Mouse (Mus musculus) liver, embryonic 14.5 days (tissue): Measurements from ENCODE around the gene Ces1f. TPM values are rescaled to one million over a fixed set of nuclear protein-coding genes. Genes with fewer than 3 reads are reported as not detected.

Experiments used
- ATAC-seq: fragments of 200-750 bp; cut with Nextera tagmentation; 2 replicates; pipeline ENCODE4 v1.8.0; 2017; ENCODE audit warnings: moderate number of reproducible peaks, mild to moderate bottlenecking, moderate library complexity; ENCODE audit not compliant: insufficient read depth
- DNase-seq, 3 experiments: peaks; one replicate each; pipeline ENCODE4 v3.0.0-alpha.2; 2012 to 2013; ENCODE audit warnings: low read depth in 3 of 3, low spot score in 3 of 3
- H3K27ac ChIP-seq: fragments of 300-500 bp; sonication (generic); 2 replicates; pipeline ENCODE4 v1.5.1; 2014; ENCODE audit warnings: moderate library complexity, mild to moderate bottlenecking, control low read depth, inconsistent platforms
- H3K27me3 ChIP-seq: fragments of 300-500 bp; sonication (generic); 2 replicates; pipeline ENCODE4 v1.6.1; 2014; ENCODE audit warnings: mild to moderate bottlenecking, low read length, moderate library complexity; ENCODE audit not compliant: control insufficient read depth, insufficient read depth
- H3K36me3 ChIP-seq: fragments of 300-500 bp; sonication (generic); replicated peaks from 2 replicates; pipeline ENCODE4 v1.6.1; 2014; ENCODE audit warnings: low read depth; ENCODE audit not compliant: control insufficient read depth, insufficient read depth
- H3K4me1 ChIP-seq, 2 experiments: fragments of 200-500 bp in 1 of 2; fragments of 300-500 bp in 1 of 2; sonication (generic) in 1 of 2; replicated peaks; 2 replicates each; pipeline ENCODE4 v1.6.1; 2012 to 2014; ENCODE audit warnings: antibody characterized with exemption in 1 of 2, inconsistent platforms in 1 of 2, low read length in 1 of 2; ENCODE audit not compliant: control insufficient read depth in 2 of 2, insufficient read depth in 2 of 2
- H3K4me2 ChIP-seq: fragments of 300-500 bp; sonication (generic); 2 replicates; pipeline ENCODE4 v1.6.1; 2014; ENCODE audit warnings: low read depth, mild to moderate bottlenecking, control low read depth, moderate library complexity
- H3K4me3 ChIP-seq, 2 experiments: fragments of 200-500 bp in 1 of 2; fragments of 300-500 bp in 1 of 2; sonication (generic) in 1 of 2; 2 replicates each; pipeline ENCODE4 v1.5.1; 2012 to 2014; ENCODE audit warnings: low read depth in 2 of 2, low read length in 2 of 2, mild to moderate bottlenecking in 2 of 2, control low read depth in 1 of 2, inconsistent platforms in 1 of 2, moderate library complexity in 1 of 2; ENCODE audit not compliant: insufficient read depth in 1 of 2
- H3K9ac ChIP-seq: fragments of 300-500 bp; sonication (generic); replicated peaks from 2 replicates; pipeline ENCODE4 v1.6.1; 2014; ENCODE audit warnings: mild to moderate bottlenecking, control low read depth, moderate library complexity
- H3K9me3 ChIP-seq: fragments of 300-500 bp; sonication (generic); 2 replicates; pipeline ENCODE4 v1.6.1; 2016; ENCODE audit warnings: low read length, mixed read lengths; ENCODE audit not compliant: control insufficient read depth
- CTCF ChIP-seq: IDR thresholded peaks from 2 replicates; pipeline ENCODE4 v1.5.1; 2016; ENCODE audit warnings: antibody characterized with exemption, low read depth, control low read depth
- EP300 ChIP-seq: IDR thresholded peaks from 2 replicates; pipeline ENCODE4 v1.6.1; 2016; ENCODE audit warnings: antibody characterized with exemption, low read depth
- WGBS: fragments of 180-500 bp; shearing (Covaris S2); extraction: QIAGEN DNeasy Blood & Tissue Kit; methylation state at CpG from one replicate; pipeline ENCODE4 v1.1.7; 2014; ENCODE audit not compliant: insufficient replicate concordance; 5-methylcytosine and 5-hydroxymethylcytosine counted together
- polyA plus RNA-seq, 2 experiments: library from polyadenylated mRNA; depleted of rRNA in 1 of 2; stranded (reverse) in 1 of 2; unstranded in 1 of 2; fragments of >200 nt; fragmentation: Nextera tagmentation in 1 of 2; extraction: Ambion mirVana in 1 of 2; gene quantifications; 2 replicates each; pipeline versions ENCODE4 v1.2.1 to v1.2.3; 2012 to 2014

Gene Ces1f
- 0.11 and 0.18 TPM in 2 replicates for polyA plus RNA-seq (2012; rRNA removed)
- polyA plus RNA-seq (2014; fragmentation: Nextera tagmentation; extraction: Ambion mirVana), result 0.38 and 0.45 TPM in 2 replicates

DNA sequence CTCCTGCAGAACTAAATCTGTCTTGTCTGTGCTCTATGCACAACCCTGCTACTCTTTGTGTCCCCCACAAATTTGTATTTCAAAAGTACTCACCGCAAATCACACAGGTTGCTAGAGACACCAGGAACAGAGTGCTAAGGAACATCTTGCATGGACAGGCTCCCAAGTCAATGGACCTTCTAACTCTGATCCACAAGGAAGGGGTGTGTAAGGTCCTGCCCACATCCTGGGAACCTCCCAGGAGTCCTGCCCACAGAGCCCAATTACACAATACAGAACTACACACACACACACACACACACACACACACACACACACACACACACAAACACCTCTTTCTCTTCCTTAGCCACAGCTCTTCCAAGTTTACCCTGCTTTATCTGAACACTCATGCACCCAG lies at the start of gene Ces1f:
Ces1f (minus strand) TSS at position 192 of the 400 bp plus-strand sequence.
- no peaks in the 10 kb centered on the region for H3K27me3 ChIP-seq
- no peaks in the 10 kb centered on the region for H3K4me1 ChIP-seq
- ATAC-seq, result no peak
- H3K36me3 ChIP-seq, result no peaks in the 10 kb centered on the region
- H3K9me3 ChIP-seq, result no peaks in the 10 kb centered on the region
- H3K9ac ChIP-seq, result no peak within 1 kb of the TSS
- 85% methylated on average over 1 of the region's 1 CpGs for WGBS
- no peak within 1 kb of the TSS for H3K4me3 ChIP-seq
- no peak for DNase-seq
- H3K4me2 ChIP-seq, result no peak within 1 kb of the TSS
- TF ChIP-seq CTCF (no peak), EP300 (no peak)
- H3K27ac ChIP-seq, result no peak within 1 kb of the TSS

DNA sequence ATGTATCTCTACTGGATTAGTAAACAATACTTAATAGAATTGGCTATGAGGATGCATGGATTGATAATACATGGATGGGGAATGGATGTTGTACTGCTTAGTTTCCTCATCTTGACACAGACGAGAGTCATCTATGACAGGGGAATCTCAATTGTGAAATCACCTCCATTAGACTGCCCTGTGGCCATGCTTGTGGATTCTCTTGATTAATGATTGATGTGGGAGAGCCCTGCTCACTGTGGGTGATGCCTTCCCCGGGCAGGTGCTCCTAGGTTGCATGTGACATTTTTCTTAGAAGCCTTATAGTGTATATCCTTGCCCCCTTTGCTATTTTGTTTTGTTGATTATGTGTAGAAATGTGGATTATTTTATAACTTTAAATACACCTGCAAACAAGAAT lies 45.6 kb upstream of the Ces1f start:
- Histone ChIP-seq H3K27me3 (no peaks in the 10 kb centered on the region), H3K9ac (no peak overlapping the region), H3K36me3 (no peaks in the 10 kb centered on the region), H3K9me3 (no peaks in the 10 kb centered on the region), H3K4me1 (no peaks in the 10 kb centered on the region; a peak in 1 of 4 replicates), H3K4me2 (no peak overlapping the region), H3K4me3 (no peak overlapping the region), H3K27ac (no peak overlapping the region)
- DNase-seq (peak in 1 of 3 experiments; percentile 9), ATAC-seq (peak; percentile 37)
- TF ChIP-seq EP300, result no peak
- no peak for TF ChIP-seq CTCF
- WGBS, result 52% methylated on average over 2 of the region's 2 CpGs

DNA sequence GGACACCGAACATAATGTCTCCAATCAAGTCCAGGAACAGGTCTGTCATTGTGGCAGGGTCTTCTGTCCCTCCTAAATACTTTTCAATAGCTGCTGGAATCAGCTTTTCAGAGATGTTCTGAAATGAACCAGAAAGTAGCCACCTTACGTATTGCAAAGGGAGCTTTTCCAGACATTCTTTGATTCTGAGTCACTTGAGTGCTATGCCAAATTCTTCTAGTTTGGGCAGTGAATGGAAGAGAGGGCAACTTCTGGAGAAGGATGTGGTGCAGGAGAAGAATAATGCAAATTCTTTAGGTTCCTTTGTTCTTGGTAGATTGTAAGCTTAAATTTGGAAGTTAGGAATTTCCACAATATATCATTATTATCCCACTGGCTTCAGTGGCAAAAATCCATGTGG lies 37.5 kb upstream of the Ces1f start:
- no peak overlapping the region for H3K9ac ChIP-seq
- ATAC-seq (no peak), DNase-seq (no peak)
- H3K4me1 ChIP-seq, result no peaks in the 10 kb centered on the region
- TF ChIP-seq EP300 (no peak), CTCF (no peak)
- H3K9me3 ChIP-seq, result no peaks in the 10 kb centered on the region
- no peaks in the 10 kb centered on the region for H3K27me3 ChIP-seq
- H3K4me3 ChIP-seq, result no peak overlapping the region
- H3K27ac ChIP-seq, result no peak overlapping the region
- H3K4me2 ChIP-seq, result no peak overlapping the region
- H3K36me3 ChIP-seq, result no peaks in the 10 kb centered on the region
- 64% methylated on average over 2 of the region's 2 CpGs for WGBS

DNA sequence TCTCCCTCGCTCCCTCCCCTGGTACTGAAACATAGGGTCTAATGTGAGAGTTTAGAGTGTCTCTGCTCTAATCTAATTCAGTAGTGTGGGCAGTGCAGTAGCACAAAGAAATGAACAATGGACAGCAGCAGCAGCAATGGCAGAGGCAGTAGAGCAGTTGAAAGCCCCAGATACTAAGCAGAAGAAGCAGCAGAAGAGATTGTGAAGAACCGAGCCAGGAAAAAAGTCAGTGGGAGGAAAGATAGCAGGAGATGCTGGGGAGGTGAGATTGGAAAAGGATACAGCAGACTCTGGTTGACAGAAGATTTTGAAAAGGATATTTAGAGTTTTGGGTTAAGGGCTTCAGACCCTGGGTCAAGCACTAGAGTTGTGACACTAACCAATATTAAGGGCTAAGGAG lies 36.0 kb upstream of the Ces1f start:
- H3K9me3 ChIP-seq, result no peaks in the 10 kb centered on the region
- no peak overlapping the region for H3K4me2 ChIP-seq
- no peaks in the 10 kb centered on the region for H3K27me3 ChIP-seq
- DNase-seq (no peak), ATAC-seq (no peak)
- no peaks in the 10 kb centered on the region for H3K36me3 ChIP-seq
- no peak overlapping the region for H3K4me3 ChIP-seq
- H3K9ac ChIP-seq, result no peak overlapping the region
- no peak overlapping the region for H3K27ac ChIP-seq
- no peaks in the 10 kb centered on the region for H3K4me1 ChIP-seq
- no peak for TF ChIP-seq CTCF
- TF ChIP-seq EP300, result no peak
- 51% methylated on average over 2 of the region's 2 CpGs for WGBS

DNA sequence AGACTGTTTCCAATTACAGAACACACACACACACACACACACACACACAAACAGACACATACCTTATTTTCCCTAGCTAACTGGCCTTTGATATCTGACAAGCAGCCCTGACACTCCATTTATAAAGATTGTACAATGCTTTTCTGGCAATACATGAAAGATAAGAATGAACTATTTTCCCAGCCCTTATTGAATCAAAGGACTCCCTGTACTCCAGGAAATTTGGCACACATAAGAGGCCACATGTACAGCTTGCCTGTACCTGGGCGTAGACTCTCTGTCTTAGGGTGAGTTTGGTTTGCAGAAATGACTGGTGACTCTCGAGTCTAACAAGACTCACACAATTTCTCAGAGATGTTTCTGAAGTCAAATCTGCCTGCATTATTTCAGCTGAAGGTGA lies 4.3 kb upstream of the Ces1f start:
- 51% methylated on average over 2 of the region's 2 CpGs for WGBS
- ATAC-seq, result no peak
- no peak overlapping the region for H3K27ac ChIP-seq

More for the DNA sequence above, 4.3 kb upstream of the Ces1f start:
- Histone ChIP-seq H3K4me2 (no peak overlapping the region), H3K4me3 (no peak overlapping the region), H3K9ac (no peak overlapping the region), H3K4me1 (no peaks in the 10 kb centered on the region), H3K9me3 (no peaks in the 10 kb centered on the region), H3K27me3 (no peaks in the 10 kb centered on the region), H3K36me3 (no peaks in the 10 kb centered on the region)
- no peak for DNase-seq
- no peak for TF ChIP-seq EP300
- TF ChIP-seq CTCF, result no peak
